Mouse (Mus musculus) adipocyte (in vitro differentiated cells): Measurements from ENCODE around the gene Csrnp2.
"Not testable (repeated sequence)": the region's sequence is repeated elsewhere in the genome, so short reads cannot be mapped to it uniquely, and the experiment has no call there.

Experiments
- DNase-seq: peaks from one replicate; pipeline ENCODE4 v3.0.0-alpha.2; 2016; ENCODE audit warnings: low spot score

The Csrnp2 gene

GRCm38 (mm10) chr15:100495102-100495501 is at the start of gene Csrnp2:
Gene Csrnp2 (minus strand): TSS chr15:100495488.
- DNase-seq: peak; percentile 92

DNA sequence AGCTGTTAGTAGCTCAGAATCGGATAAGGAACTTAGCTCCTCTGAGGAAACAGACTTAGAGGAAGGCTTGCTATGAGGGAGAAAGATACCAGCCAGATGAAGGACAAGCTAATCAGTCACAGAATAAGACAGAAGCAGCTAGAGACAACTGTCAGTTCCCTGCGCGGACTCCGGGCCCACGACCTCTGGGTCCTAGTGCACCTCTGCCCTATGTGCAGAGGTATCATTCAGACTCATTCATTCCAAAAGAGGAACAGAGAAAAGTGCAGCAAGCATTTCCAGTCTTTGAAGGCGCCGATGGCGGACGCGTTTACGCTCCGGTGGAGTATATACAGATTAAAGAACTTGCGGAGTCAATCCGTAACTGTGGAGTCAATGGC is 48.4 kb upstream of the Csrnp2 start:
- not testable (repeated sequence) for DNase-seq

GRCm38 (mm10) chr15:100542876-100543650 is 47.8 kb upstream of the Csrnp2 start:
- DNase-seq: not testable (repeated sequence)

- no peak for DNase-seq
Measured at GRCm38 (mm10) chr15:100541426-100541825, 46.1 kb upstream of the Csrnp2 start.

DNA sequence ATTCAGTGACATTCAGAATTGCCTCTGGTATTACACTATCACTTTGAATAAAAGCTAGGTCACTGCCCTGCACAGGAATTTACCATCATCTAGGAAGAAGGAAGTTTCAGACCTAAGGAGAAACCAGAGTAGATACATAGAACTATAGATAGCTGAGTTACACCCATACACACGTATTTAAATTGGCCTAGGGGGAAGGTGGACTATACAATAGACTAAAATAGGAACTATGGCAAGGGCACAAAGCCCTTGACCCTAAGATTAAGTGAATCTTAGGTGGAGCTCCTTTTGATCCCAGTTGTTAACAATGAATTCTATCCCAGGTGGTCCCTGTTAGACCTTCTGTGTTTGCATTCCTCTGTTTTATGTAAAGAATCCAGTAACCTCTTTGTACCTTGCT is 45.7 kb upstream of the Csrnp2 start:
- not testable (repeated sequence) for DNase-seq

GRCm38 (mm10) chr15:100539411-100539810 is 44.1 kb upstream of the Csrnp2 start:
- no peak for DNase-seq

- DNase-seq: peak; percentile 62
Measured at GRCm38 (mm10) chr15:100537913-100538312, 42.6 kb upstream of the Csrnp2 start.

DNA sequence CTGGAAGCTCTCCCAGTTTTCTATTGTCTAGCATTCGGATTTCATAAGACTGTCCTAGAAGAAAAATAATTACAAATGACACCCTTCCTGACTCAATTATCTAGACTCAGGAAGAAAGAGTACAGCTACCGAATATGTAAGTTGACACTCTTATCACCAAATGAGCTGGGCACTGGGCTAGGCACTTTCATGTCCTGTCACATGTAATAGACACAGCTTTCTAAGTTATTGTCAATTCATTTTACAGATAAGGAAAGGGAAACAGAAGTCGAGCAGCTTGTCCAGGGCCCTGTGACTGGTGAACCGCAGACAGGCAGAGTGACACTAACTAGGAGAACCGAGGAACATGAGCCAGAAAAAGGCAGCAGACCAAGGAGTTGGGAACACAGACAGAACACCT is 32.6 kb upstream of the Csrnp2 start:
- DNase-seq: no peak

DNA sequence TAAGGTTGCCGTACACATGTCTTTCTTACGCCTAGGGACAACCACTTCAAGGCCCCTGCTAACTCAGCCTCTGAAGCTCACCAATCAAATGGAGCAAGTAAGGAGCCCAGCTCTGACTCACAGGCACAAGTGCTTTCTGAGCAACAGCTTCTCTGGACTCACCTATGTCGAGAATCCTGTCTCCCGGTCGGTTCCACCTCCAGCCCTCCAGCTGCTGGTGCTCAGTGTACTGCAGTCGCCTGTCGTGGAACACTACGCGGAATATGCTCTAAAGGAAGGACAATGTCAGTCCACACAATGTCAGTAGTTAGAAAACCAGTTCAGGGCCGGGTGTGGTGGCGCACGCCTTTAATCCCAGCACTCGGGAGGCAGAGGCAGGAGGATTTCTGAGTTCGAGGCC is 30.1 kb upstream of the Csrnp2 start:
- DNase-seq: no peak

DNA sequence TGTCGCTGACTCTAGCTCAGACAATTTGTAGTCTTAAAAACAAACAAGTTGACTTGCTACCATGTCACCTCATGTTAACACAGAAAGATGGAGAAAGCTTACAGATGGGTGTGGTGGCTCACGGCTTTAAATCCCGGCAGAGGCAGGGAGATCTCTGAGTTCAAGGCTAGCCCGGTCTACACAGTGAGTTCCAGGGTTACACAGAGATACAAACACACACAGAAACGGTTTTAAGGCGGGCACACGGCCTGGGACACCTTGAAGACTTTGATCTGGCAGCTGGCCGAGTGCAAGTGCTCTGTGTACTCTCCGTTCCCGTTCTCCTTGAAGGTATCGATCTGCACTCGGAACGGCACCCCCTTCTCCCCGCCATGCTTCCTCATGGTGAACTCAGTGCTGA is 25.0 kb upstream of the Csrnp2 start:
- no peak for DNase-seq

DNA sequence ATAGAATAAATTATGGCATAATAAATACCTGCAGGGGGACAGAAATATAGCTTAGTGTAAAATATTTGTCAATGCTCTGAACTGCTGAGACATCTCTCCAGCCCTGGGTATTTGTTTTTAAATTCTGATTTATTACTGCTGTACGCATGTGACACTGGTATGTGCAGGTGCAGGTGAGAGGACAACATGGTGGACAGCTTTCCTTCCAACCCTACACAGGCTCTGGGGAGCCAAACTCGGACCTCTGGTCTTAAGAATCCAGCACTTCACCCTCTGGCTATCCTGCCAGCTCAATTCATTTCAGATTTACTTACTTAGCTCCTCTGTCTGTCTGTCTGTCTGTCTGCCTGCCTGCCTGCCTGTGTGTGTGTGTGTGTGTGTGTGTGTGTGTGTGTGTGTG is 19.8 kb upstream of the Csrnp2 start:
- DNase-seq: no peak

DNA sequence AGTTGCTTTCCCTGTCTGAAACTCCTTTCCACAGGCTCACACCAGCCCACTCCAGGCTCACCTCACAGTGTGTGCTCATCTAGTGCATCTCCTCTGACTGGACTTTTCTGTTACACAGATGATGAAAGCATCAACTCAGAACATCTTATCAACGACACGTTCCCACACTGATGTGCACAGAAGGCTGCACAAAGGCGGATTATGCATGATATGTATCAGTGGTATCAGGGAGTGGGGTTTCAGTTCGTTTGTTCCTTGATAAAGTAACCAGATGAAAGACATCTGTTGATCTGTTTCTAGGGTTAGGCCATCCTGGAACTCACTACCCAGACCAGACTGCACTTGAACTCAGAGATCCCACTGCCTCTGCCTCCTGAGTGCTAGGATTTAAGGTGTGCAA is 18.1 kb upstream of the Csrnp2 start:
- no peak for DNase-seq

DNA sequence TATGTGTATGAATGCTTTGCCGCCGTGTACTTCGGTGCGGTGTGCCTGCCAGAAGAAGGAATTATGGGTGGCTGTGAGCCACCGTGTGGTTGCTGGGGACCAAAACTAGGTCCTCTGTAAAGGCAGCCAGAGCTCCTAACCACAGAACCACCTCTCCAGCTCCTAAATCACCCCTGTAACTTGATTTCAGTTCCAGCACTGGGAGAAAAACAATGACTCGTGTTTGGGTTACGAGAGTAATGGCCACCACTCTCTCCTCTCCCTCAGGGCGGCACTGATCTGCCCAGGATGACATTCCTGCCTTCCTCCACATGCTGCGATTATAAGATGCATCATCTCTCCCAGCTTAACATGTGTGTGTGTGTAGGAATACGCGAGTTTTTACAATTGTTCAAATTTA is 14.8 kb upstream of the Csrnp2 start:
- DNase-seq: no peak

GRCm38 (mm10) chr15:100508454-100509167 is 13.3 kb upstream of the Csrnp2 start:
- no peak for DNase-seq

DNA sequence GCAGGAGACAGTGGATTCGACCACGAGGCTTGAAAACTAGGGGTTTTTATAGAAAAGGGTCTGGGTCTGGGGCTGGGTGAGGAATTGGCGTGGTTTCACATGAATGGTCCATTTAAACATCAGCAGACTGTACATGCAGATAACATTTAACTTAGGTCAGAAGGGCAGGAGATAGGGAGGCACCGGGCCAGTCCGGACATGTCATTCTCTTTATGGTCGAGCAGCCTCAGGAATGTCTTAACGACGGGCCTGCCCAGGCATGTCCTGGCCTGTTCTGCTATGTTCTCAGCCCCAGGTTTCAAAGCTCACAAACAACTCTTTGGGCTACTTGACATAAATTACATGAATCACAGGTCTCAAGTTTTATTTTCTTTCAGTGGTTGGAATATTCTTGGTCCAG is 4.2 kb upstream of the Csrnp2 start:
- not testable (repeated sequence) for DNase-seq

DNA sequence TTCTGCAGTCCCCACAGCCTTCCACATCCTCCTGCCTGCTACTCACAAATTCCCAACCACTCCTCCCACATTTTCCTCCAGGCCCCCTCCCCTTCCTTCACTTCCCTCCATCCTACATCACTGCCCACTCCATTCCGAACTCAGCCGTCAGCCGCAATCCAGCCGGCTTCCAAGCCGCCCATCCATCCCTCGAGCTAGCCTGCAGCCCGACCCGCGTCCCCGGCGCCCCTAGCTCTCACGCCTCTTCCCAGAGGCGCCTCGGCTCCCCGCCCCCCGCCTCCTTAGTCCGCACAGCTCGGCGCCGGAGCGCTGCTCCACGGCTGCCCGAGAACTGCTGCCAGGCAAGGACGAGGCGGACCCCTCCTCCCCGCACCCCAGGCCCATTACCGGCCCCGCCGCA is 641 bp downstream of the Csrnp2 start:
- DNase-seq: peak; percentile 22

- no peak for DNase-seq
Measured at GRCm38 (mm10) chr15:100491966-100492365, 3.3 kb downstream of the Csrnp2 start.

DNA sequence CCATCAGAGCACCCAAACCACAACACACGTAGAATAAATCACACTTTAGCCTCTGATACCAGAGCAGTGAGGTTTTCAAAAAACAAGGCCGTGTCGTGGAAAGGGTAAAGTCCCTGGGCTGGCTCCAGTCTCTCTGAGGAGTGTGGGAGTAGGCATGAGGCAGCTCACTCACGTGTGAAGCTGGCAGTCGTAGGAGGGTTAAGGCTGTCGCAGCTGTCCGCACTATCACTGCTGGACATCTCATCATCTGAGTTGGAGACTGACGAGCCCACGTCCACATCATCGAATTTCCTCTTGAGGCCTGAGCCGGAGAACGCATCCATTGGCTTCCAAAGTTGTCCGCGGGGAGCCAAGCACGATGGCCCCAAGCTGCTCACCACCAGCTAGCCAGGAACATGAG is 6.0 kb downstream of the Csrnp2 start:
- no peak for DNase-seq

DNA sequence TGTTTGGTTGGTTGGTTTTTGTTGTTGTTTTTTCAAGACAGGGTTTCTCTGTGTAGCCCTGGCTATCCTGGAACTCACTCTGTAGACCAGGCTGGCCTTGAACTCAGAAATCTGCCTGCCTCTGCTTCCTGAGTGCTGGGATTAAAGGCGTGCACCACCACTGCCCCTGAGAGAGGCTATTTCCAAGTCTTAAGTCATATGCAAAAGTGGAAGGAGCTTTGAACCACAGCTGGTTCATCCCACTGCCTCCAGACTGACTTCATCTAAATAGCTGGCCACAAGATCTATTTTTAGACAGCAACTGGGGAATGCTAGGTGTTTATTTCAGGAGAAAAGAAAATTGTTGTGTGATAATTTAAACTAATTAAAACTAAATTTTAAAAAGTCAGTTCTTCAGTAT is 7.0 kb downstream of the Csrnp2 start:
- DNase-seq: not testable (repeated sequence)

GRCm38 (mm10) chr15:100487050-100487449 is 8.2 kb downstream of the Csrnp2 start:
- no peak for DNase-seq

- DNase-seq: no peak
Measured at GRCm38 (mm10) chr15:100486450-100486849, 8.8 kb downstream of the Csrnp2 start.

GRCm38 (mm10) chr15:100485576-100485975 is 9.7 kb downstream of the Csrnp2 start:
- peak; percentile 90 for DNase-seq

- DNase-seq: no peak
Measured at GRCm38 (mm10) chr15:100478925-100479324, 16.4 kb downstream of the Csrnp2 start.

DNA sequence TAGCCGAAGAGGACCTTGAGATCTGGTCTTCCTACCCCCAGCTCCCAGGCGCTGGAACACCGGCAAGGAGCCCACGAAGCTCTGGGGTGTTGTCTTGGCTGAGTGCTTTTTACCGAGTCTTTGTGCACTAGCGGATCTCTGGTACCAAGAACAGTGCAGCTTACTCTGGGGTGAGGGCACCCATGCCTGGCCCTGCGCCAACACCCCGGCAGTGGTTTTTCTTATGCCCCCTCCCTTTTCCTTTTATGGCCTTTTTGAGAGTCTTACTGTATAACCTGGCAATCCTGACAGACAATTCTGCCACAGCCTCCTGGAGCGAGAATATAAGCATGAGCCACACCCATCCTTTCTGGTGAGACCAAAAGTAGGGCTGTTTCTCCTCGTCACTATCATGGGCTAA is 16.9 kb downstream of the Csrnp2 start:
- DNase-seq: no peak
